Mouse (Mus musculus): Measurements from ENCODE around the gene 6030408B16Rik. TPM values are rescaled to one million over a fixed set of nuclear protein-coding genes. Genes with fewer than 3 reads are reported as not detected.

6030408B16Rik gene
- total RNA-seq, 1 experiment: 0.22 TPM

DNA sequence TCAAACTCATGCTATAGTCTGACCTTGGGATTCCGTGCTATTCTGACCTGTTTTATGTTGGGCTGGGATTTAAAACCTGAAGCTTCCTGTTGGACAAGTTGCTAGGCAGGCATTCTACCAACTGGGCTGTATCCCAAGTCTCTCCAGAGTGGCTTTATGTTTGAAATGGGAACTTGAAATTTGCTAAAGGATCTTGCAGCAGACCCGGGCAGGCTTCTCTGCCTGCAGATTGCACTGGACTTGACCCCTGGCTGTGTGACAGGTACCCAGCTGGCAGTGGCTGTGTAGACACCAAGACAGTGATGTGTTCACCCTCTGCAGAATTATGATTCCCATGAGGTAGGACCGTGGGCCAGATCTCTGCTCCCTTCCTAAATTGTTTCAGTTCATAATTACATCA lies 1.0 kb upstream of the 6030408B16Rik start:
- TF ChIP-seq CHD2 (IDR thresholded peaks at IDR 0.05; ENCODE audit: low read depth, low read length): no peak
- no peak for TF ChIP-seq ZC3H11A (IDR thresholded peaks at IDR 0.05; ENCODE audit: borderline replicate concordance, low read depth, low read length)
- TF ChIP-seq HCFC1 (IDR thresholded peaks at IDR 0.05; ENCODE audit: borderline replicate concordance, insufficient read depth, low read length): no peak
- no peak for TF ChIP-seq MAFK (IDR thresholded peaks at IDR 0.05; ENCODE audit: insufficient read depth, low read depth, low read length)
- TF ChIP-seq ZNF384 (IDR thresholded peaks at IDR 0.05; ENCODE audit: low read depth, low read length): no peak
- peaks cover 31% of the 10 kb centered on the region for H3K36me3 ChIP-seq (ENCODE audit: control insufficient read depth, insufficient read depth, low read length, poor library complexity, severe bottlenecking)
- no peak for DNase-seq (ENCODE audit: low read depth, low spot score)
- no peak overlapping the region for H3K27ac ChIP-seq (ENCODE audit: insufficient read depth, low read depth, low read length, poor library complexity, severe bottlenecking)
- in situ Hi-C loops (cut with MboI; ENCODE audit: low sequenced_read_pairs in 2 of 2, unreplicated experiment in 2 of 2): no loop called here
- H3K9me3 ChIP-seq (ENCODE audit: control insufficient read depth, insufficient read depth, low read depth, low read length): no peaks in the 10 kb centered on the region
- no peak overlapping the region for H3K4me3 ChIP-seq (ENCODE audit: insufficient read depth in 1 of 2, low read depth in 1 of 2, low read length in 2 of 2, poor library complexity in 1 of 2, severe bottlenecking in 1 of 2)
- H3K9ac ChIP-seq (ENCODE audit: insufficient read depth, low read depth, low read length, poor library complexity, severe bottlenecking): no peak overlapping the region
- H3K4me1 ChIP-seq (ENCODE audit: control insufficient read depth in 2 of 2, insufficient read depth in 2 of 2, low read length in 2 of 2, poor library complexity in 1 of 2): peaks cover 0 to 4% of the 10 kb centered on the region in 2 experiments; a peak in 1 of 4 replicates

- Histone ChIP-seq H3K4me1 (ENCODE audit: control insufficient read depth in 2 of 2, insufficient read depth in 2 of 2, low read length in 2 of 2, poor library complexity in 1 of 2) (peaks cover 0 to 4% of the 10 kb centered on the region in 2 experiments; a peak in 1 of 4 replicates), H3K9me3 (ENCODE audit: control insufficient read depth, insufficient read depth, low read depth, low read length) (no peaks in the 10 kb centered on the region), H3K4me3 (ENCODE audit: insufficient read depth in 1 of 2, low read depth in 1 of 2, low read length in 2 of 2, poor library complexity in 1 of 2, severe bottlenecking in 1 of 2) (no peak overlapping the region), H3K27ac (ENCODE audit: insufficient read depth, low read depth, low read length, poor library complexity, severe bottlenecking) (no peak overlapping the region), H3K36me3 (ENCODE audit: control insufficient read depth, insufficient read depth, low read length, poor library complexity, severe bottlenecking) (peaks cover 19% of the 10 kb centered on the region), H3K9ac (ENCODE audit: insufficient read depth, low read depth, low read length, poor library complexity, severe bottlenecking) (no peak overlapping the region)
- TF ChIP-seq CHD2 (IDR thresholded peaks at IDR 0.05; ENCODE audit: low read depth, low read length) (no peak), MAFK (IDR thresholded peaks at IDR 0.05; ENCODE audit: insufficient read depth, low read depth, low read length) (no peak), ZC3H11A (IDR thresholded peaks at IDR 0.05; ENCODE audit: borderline replicate concordance, low read depth, low read length) (no peak), HCFC1 (IDR thresholded peaks at IDR 0.05; ENCODE audit: borderline replicate concordance, insufficient read depth, low read length) (no peak), ZNF384 (IDR thresholded peaks at IDR 0.05; ENCODE audit: low read depth, low read length) (no peak)
- no peak for DNase-seq (ENCODE audit: low read depth, low spot score)
- in situ Hi-C loops (cut with MboI; ENCODE audit: low sequenced_read_pairs in 2 of 2, unreplicated experiment in 2 of 2): no loop called here
These were observed 1.2 kb downstream of the 6030408B16Rik start for GRCm38 (mm10) chr15:101294028-101294894.

DNA sequence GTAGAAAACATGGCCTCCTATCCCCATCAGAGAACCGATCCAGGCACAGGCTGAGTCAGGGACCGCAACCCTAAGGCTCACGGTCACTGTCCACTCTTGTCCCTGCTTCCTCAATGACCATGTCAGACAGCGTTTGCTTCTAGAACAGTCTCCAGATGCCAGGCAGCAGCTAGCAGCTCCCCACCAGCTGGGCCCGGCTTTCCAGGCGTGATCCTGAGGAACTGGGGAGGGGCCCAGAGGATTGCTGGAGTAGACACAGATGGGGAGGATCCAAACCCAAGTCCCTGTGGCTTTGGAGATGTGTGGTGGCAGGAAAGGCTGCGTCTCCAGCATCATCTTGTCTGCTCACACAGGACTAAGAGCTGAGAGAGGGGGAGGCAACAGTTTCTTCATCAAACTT lies 2.1 kb downstream of the 6030408B16Rik start:
- in situ Hi-C loops (cut with MboI; ENCODE audit: low sequenced_read_pairs in 2 of 2, unreplicated experiment in 2 of 2): no loop called here
- H3K9ac ChIP-seq (ENCODE audit: insufficient read depth, low read depth, low read length, poor library complexity, severe bottlenecking): no peak overlapping the region
- H3K9me3 ChIP-seq (ENCODE audit: control insufficient read depth, insufficient read depth, low read depth, low read length): no peaks in the 10 kb centered on the region
- no peak overlapping the region for H3K27ac ChIP-seq (ENCODE audit: insufficient read depth, low read depth, low read length, poor library complexity, severe bottlenecking)
- no peak for DNase-seq (ENCODE audit: low read depth, low spot score)
- H3K36me3 ChIP-seq (ENCODE audit: control insufficient read depth, insufficient read depth, low read length, poor library complexity, severe bottlenecking): peaks cover 15% of the 10 kb centered on the region
- no peak for TF ChIP-seq ZNF384 (IDR thresholded peaks at IDR 0.05; ENCODE audit: low read depth, low read length)
- TF ChIP-seq ZC3H11A (IDR thresholded peaks at IDR 0.05; ENCODE audit: borderline replicate concordance, low read depth, low read length): no peak
- no peak for TF ChIP-seq CHD2 (IDR thresholded peaks at IDR 0.05; ENCODE audit: low read depth, low read length)
- no peak for TF ChIP-seq HCFC1 (IDR thresholded peaks at IDR 0.05; ENCODE audit: borderline replicate concordance, insufficient read depth, low read length)
- TF ChIP-seq MAFK (IDR thresholded peaks at IDR 0.05; ENCODE audit: insufficient read depth, low read depth, low read length): no peak
- peaks cover 0 to 4% of the 10 kb centered on the region in 2 experiments; a peak in 1 of 4 replicates for H3K4me1 ChIP-seq (ENCODE audit: control insufficient read depth in 2 of 2, insufficient read depth in 2 of 2, low read length in 2 of 2, poor library complexity in 1 of 2)
- no peak overlapping the region for H3K4me3 ChIP-seq (ENCODE audit: insufficient read depth in 1 of 2, low read depth in 1 of 2, low read length in 2 of 2, poor library complexity in 1 of 2, severe bottlenecking in 1 of 2)

DNA sequence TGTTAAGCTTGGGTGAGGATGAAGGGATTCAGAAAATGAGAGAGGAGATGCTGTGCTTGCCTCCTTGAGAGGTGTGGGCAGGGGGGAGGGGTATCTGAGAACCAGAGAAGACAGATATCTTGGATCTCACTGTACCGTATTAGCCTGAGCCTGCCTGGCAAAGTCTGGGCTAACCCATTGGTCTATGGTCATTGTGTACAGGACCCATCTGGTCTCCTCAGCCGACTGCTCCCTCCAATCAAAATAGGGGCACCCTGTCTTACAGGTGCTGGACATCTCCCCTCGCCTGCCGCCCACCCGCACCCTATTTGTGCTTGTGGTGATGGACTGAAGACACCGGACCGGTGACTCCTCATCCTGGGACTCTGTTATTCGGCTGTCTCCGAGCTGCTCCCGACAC lies 2.6 kb downstream of the 6030408B16Rik start:
- Histone ChIP-seq H3K4me1 (ENCODE audit: control insufficient read depth in 2 of 2, insufficient read depth in 2 of 2, low read length in 2 of 2, poor library complexity in 1 of 2) (peaks cover 0 to 4% of the 10 kb centered on the region in 2 experiments; a peak in 1 of 4 replicates), H3K9ac (ENCODE audit: insufficient read depth, low read depth, low read length, poor library complexity, severe bottlenecking) (no peak overlapping the region), H3K4me3 (ENCODE audit: insufficient read depth in 1 of 2, low read depth in 1 of 2, low read length in 2 of 2, poor library complexity in 1 of 2, severe bottlenecking in 1 of 2) (no peak overlapping the region), H3K9me3 (ENCODE audit: control insufficient read depth, insufficient read depth, low read depth, low read length) (no peaks in the 10 kb centered on the region), H3K36me3 (ENCODE audit: control insufficient read depth, insufficient read depth, low read length, poor library complexity, severe bottlenecking) (peaks cover 10% of the 10 kb centered on the region), H3K27ac (ENCODE audit: insufficient read depth, low read depth, low read length, poor library complexity, severe bottlenecking) (no peak overlapping the region)
- in situ Hi-C loops (cut with MboI; ENCODE audit: low sequenced_read_pairs in 2 of 2, unreplicated experiment in 2 of 2): no loop called here
- DNase-seq (ENCODE audit: low read depth, low spot score): no peak
- TF ChIP-seq CHD2 (IDR thresholded peaks at IDR 0.05; ENCODE audit: low read depth, low read length): no peak
- no peak for TF ChIP-seq MAFK (IDR thresholded peaks at IDR 0.05; ENCODE audit: insufficient read depth, low read depth, low read length)
- no peak for TF ChIP-seq ZNF384 (IDR thresholded peaks at IDR 0.05; ENCODE audit: low read depth, low read length)
- TF ChIP-seq ZC3H11A (IDR thresholded peaks at IDR 0.05; ENCODE audit: borderline replicate concordance, low read depth, low read length): no peak
- no peak for TF ChIP-seq HCFC1 (IDR thresholded peaks at IDR 0.05; ENCODE audit: borderline replicate concordance, insufficient read depth, low read length)

Data from ES-E14 (cell line).